Mouse (Mus musculus) embryonic facial prominence, embryonic 11.5 days (tissue): ENCODE data around the gene Tmprss9. TPM values are rescaled to one million over a fixed set of nuclear protein-coding genes. Genes with fewer than 3 reads are reported as not detected.

Experiments
- ATAC-seq: fragments of 200-750 bp; cut with Nextera tagmentation; replicated peaks from 2 replicates; pipeline ENCODE4 v1.8.0; 2017; ENCODE audit warnings: low read depth; ENCODE audit not compliant: insufficient number of reproducible peaks, low FRiP score, low TSS enrichment
- DNase-seq: peaks from one replicate; pipeline ENCODE4 v3.0.0-alpha.2; 2015; ENCODE audit warnings: low spot score
- H3K27ac ChIP-seq: fragments of 300-500 bp; sonication (generic); replicated peaks from 2 replicates; pipeline ENCODE4 v1.5.1; 2014; ENCODE audit warnings: mild to moderate bottlenecking, low read depth, low read length, control low read depth
- H3K27me3 ChIP-seq: fragments of 300-500 bp; sonication (generic); 2 replicates; pipeline ENCODE4 v1.6.1; 2014; ENCODE audit warnings: mild to moderate bottlenecking, low read length, moderate library complexity, mixed read lengths; ENCODE audit not compliant: control insufficient read depth, insufficient read depth
- H3K36me3 ChIP-seq: fragments of 300-500 bp; sonication (generic); replicated peaks from 2 replicates; pipeline ENCODE4 v1.6.1; 2014; ENCODE audit warnings: low read depth, mild to moderate bottlenecking, low read length, moderate library complexity, mixed read lengths; ENCODE audit not compliant: control insufficient read depth, insufficient read depth
- H3K4me1 ChIP-seq: fragments of 300-500 bp; sonication (generic); 2 replicates; pipeline ENCODE4 v1.6.1; 2014; ENCODE audit warnings: low read length, mixed read lengths; ENCODE audit not compliant: control insufficient read depth, insufficient read depth
- H3K4me2 ChIP-seq: fragments of 300-500 bp; sonication (generic); 2 replicates; pipeline ENCODE4 v1.6.1; 2014; ENCODE audit warnings: low read depth, mild to moderate bottlenecking, control low read depth, low read length, moderate library complexity
- H3K4me3 ChIP-seq: fragments of 300-500 bp; sonication (generic); 2 replicates; pipeline ENCODE4 v1.5.1; 2014; ENCODE audit warnings: low read depth, low read length, control low read depth
- H3K9ac ChIP-seq: fragments of 300-500 bp; sonication (generic); replicated peaks from 2 replicates; pipeline ENCODE4 v1.6.1; 2014; ENCODE audit warnings: mild to moderate bottlenecking, control low read depth, low read length
- H3K9me3 ChIP-seq: fragments of 300-500 bp; sonication (generic); replicated peaks from 2 replicates; pipeline ENCODE4 v1.6.1; 2016; ENCODE audit warnings: mild to moderate bottlenecking, low read length, inconsistent platforms, mixed read lengths; ENCODE audit not compliant: control insufficient read depth
- WGBS: fragments of 180-500 bp; shearing (Covaris S2); extraction: QIAGEN DNeasy Blood & Tissue Kit; methylation state at CpG from one replicate; pipeline ENCODE4 v1.1.7; 2014; 5-methylcytosine and 5-hydroxymethylcytosine counted together
- polyA plus RNA-seq: library from polyadenylated mRNA; unstranded; fragments of >200 nt; fragmentation: Nextera tagmentation; extraction: Ambion mirVana; gene quantifications from 2 replicates; pipeline ENCODE4 v1.2.1, GENCODE M21; 2014

The Tmprss9 gene
- polyA plus RNA-seq, 1 experiment from 2014 or later: 0.06 TPM

DNA sequence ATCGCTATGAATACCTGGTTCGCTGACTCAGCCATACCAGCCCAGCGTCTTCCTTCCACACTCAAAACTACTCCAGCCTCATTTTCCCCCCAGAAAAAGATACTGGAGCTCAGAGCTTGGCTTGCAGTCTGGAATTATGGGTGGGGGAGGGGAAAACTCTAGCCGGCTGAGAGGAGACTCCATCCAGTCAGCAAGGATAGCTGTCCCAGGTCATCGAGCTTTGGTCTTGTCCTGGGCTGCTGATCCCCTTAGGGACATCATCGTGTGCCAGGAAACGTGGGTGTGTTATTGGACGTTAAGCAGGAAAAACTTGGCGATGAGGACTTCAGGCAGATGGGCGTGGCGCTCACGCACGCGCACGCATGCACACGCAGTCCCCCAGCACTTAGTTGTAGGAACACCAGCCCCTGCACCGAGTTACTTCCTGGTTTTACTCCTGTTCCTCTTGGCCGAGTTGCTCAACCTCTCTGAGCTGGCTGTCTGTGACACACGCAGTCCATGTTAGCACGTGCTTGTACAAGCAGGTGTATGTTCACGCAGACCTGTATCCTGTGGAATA is 61.9 kb downstream of the Tmprss9 start:
- WGBS: 2% methylated on average over 21 of the region's 21 CpGs
- H3K27ac ChIP-seq: no peak overlapping the region
- peaks cover 32% of the 10 kb centered on the region for H3K4me1 ChIP-seq
- DNase-seq (no peak), ATAC-seq (no peak)
- peak overlapping the region; percentile 16; the same call in 1 of the 2 replicates for H3K4me3 ChIP-seq
- peaks cover 44% of the 10 kb centered on the region for H3K27me3 ChIP-seq
- H3K36me3 ChIP-seq: no peaks in the 10 kb centered on the region
- peak overlapping the region; percentile 37; the same call in 1 of the 2 replicates for H3K4me2 ChIP-seq
- no peaks in the 10 kb centered on the region for H3K9me3 ChIP-seq
- 0 out of 2 replicates have a peak overlapping the region, but pooled peaks have one; percentile 9 for H3K9ac ChIP-seq

DNA sequence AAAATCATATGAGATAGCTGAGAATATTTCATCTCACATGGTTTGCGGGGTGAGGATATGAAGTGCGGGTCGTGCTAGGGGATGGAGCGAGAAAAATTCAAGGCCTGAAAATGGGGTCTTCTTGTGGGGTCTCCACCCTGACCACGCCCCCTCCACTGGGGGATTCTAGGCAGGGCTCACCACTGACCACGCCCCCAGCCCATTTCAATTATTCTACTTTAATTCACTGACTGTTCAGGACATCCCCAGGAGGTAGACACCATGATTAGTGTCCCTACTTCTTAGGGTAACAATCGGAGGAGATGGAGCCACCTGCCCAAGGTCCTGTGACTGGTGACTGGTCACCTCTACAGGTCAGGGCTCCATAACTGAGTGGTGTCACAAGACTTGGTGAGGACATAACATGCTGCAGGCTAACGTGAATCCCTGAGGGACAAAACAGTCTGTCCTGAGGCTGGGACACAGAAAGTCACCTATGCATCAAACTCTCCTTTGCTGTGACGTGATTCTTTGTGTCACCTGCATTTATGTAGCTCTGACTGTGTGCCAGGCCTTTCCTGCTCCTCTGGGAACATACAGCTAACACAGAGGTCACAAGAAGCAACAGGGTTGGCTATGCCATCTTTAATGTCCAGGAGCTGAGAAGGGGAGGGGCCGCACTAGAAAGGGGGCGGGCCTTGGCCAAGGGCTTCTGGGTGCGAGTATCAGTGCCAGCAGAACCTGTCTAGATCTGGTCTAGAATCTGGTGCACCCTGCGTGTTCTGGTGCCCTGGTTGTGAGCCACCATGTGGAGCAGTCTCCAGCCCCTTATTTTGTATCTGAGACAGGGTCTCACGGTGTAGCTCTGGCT is 62.7 kb downstream of the Tmprss9 start:
- Histone ChIP-seq H3K9me3 (no peaks in the 10 kb centered on the region), H3K9ac (no peak overlapping the region), H3K27ac (no peak overlapping the region), H3K27me3 (peaks cover 44% of the 10 kb centered on the region), H3K4me2 (no peak overlapping the region), H3K4me3 (no peak overlapping the region), H3K4me1 (peaks cover 36% of the 10 kb centered on the region), H3K36me3 (no peaks in the 10 kb centered on the region)
- DNase-seq (no peak), ATAC-seq (no peak)
- 39% methylated on average over 14 of the region's 14 CpGs for WGBS

DNA sequence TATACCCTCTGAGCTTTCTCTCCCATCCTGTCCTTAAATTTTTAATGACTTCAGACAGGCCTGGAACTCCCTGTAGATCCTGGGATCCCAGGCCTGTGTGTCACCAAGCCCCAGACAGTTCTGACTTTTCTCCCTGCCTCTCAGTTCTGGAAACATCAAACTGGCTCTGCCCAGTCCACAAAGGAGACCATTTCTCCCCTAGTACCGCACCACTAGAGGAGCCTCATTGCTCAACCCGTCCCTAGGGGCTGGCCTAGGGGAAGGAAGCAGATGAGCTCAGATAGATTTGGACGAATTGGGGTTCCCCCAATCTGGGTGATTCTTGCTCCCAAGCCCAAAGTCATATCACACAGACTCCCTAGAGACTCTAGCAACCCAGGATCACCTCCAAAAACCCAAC is 63.6 kb downstream of the Tmprss9 start:
- no peak for ATAC-seq
- Histone ChIP-seq H3K27ac (no peak overlapping the region), H3K27me3 (peaks cover 43% of the 10 kb centered on the region), H3K4me2 (no peak overlapping the region; the same call in 1 of the 2 replicates), H3K4me3 (no peak overlapping the region), H3K9me3 (no peaks in the 10 kb centered on the region), H3K4me1 (peaks cover 34% of the 10 kb centered on the region), H3K36me3 (no peaks in the 10 kb centered on the region), H3K9ac (no peak overlapping the region)
- 15% methylated on average over 3 of the region's 3 CpGs for WGBS
- no peak for DNase-seq

DNA sequence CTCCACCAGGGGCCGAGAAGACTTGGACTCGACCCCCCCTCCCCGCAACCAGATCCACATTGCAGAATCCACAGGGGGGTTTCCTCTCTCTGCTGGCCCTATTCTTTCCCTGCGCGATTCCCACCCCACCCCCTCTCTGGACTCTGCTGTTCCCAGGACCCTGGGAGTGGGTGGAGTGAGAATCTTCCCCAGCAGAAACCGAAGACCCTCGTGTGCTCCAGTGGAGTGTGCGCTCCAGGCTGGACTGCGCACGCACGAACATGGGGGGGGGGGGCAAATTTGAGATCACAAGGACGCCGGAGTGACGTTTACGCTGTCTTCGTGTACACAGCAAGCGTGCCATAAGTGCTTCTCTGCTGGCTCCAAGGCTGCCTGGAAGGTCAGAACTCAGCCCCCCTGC is 64.0 kb downstream of the Tmprss9 start:
- H3K27ac ChIP-seq: no peak overlapping the region
- WGBS: 1% methylated on average over 16 of the region's 17 CpGs
- H3K36me3 ChIP-seq: no peaks in the 10 kb centered on the region
- peak overlapping the region; percentile 58 for H3K4me2 ChIP-seq
- ATAC-seq (no peak), DNase-seq (peak; percentile 54)
- no peak overlapping the region for H3K4me3 ChIP-seq
- H3K9me3 ChIP-seq: no peaks in the 10 kb centered on the region
- H3K4me1 ChIP-seq: peaks cover 37% of the 10 kb centered on the region
- peaks cover 41% of the 10 kb centered on the region for H3K27me3 ChIP-seq
- no peak overlapping the region for H3K9ac ChIP-seq

DNA sequence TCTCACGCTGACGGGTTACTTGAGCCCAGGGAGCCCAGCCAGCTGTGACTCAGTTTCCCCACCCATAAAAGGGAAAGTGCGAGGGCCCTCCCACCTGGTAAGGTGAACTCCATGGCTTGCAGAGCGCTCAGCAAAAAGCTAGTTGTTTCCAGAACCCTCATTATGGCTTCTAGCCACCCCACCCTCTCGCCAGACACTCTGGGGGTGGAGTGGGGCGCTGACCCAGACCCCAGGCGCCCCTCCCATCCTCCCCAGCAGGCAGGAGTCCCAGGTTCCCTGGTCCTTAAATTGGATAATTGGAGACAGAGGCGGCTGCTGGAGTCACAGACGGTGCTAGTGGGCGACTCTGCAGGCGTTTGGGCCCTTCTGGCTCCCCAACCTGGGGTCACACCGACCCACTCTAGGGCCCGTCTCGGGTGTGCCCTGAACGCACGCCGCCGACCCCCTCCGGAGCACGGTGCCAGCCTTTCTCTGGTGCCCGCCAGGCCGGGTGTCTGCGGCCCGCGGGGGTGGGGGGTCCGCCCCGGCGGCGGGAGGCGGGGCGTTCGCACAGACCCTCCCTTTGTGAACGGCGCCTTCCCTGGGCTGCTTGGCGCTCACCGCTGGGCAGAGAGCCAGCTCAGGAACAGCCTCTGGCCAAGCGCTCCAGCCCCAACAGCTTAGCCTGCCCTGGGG is 64.6 kb downstream of the Tmprss9 start:
- 1% methylated on average over 35 of the region's 37 CpGs for WGBS
- DNase-seq (peak; percentile 77), ATAC-seq (peak; percentile 22; the same call in 1 of the 2 replicates)
- no peaks in the 10 kb centered on the region for H3K36me3 ChIP-seq
- no peaks in the 10 kb centered on the region for H3K9me3 ChIP-seq
- H3K9ac ChIP-seq: peak overlapping the region; percentile 46
- peak overlapping the region; percentile 58 for H3K4me2 ChIP-seq
- peaks cover 36% of the 10 kb centered on the region for H3K27me3 ChIP-seq
- H3K4me1 ChIP-seq: peaks cover 38% of the 10 kb centered on the region
- H3K4me3 ChIP-seq: peak overlapping the region; percentile 28
- H3K27ac ChIP-seq: peak overlapping the region; percentile 68

DNA sequence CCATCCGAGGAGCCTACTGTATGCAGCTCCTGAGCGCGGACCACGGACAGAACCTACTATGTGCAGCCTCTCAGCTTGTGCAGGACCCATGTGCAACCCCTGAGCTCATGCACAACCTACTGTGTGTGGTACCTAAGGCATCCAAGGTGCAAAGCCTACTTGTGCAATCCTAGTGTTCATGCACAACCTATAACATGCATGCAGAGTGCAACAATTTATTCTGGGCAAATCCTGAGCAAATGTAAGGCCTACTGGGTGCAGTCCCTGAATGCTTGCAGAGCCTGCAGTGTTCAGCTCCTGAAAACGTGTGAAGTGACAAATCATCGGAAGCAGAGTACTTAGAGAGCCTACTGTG is 65.1 kb downstream of the Tmprss9 start:
- Histone ChIP-seq H3K27ac (peak overlapping the region; percentile 47; the same call in 1 of the 2 replicates), H3K4me3 (peak overlapping the region; percentile 28), H3K9me3 (no peaks in the 10 kb centered on the region), H3K36me3 (no peaks in the 10 kb centered on the region), H3K9ac (peak overlapping the region; percentile 46), H3K4me2 (peak overlapping the region; percentile 58), H3K27me3 (peaks cover 32% of the 10 kb centered on the region), H3K4me1 (peaks cover 38% of the 10 kb centered on the region)
- DNase-seq (no peak), ATAC-seq (0 out of 2 replicates have a peak, but pooled peaks have one; percentile 1)
- 11% methylated on average over 6 of the region's 6 CpGs for WGBS

DNA sequence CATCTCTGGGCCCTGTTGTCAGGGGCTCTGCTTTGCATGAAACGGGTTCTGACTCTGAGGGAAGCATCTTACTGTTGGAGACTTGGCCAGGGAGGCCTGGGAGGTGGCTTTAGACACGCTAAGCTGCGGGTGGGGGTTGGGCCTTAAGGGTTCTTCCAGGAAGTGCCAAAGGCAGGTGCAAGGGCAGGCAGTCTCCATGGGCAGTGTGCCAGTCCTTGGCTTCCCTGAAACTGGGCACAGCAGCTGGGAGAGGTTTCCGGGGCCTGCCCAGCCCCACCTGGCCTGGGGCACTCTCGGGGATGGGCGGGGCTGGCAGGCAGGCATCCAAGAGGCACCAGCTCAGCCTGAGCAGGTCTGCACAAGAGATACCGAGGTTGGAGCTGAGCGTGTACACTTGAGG is 66.0 kb downstream of the Tmprss9 start:
- no peak overlapping the region; the same call in 1 of the 2 replicates for H3K9ac ChIP-seq
- H3K27me3 ChIP-seq: peaks cover 23% of the 10 kb centered on the region
- no peaks in the 10 kb centered on the region for H3K36me3 ChIP-seq
- no peak for DNase-seq
- ATAC-seq: no peak
- 26% methylated on average over 8 of the region's 8 CpGs for WGBS
- H3K4me2 ChIP-seq: 0 out of 2 replicates have a peak overlapping the region, but pooled peaks have one; percentile 7
- no peaks in the 10 kb centered on the region for H3K9me3 ChIP-seq
- H3K4me1 ChIP-seq: peaks cover 34% of the 10 kb centered on the region
- H3K27ac ChIP-seq: no peak overlapping the region
- no peak overlapping the region for H3K4me3 ChIP-seq
